Mouse (Mus musculus): ENCODE measurements around the gene Olfr295. TPM values are rescaled to one million over a fixed set of nuclear protein-coding genes. Genes with fewer than 3 reads are reported as not detected.

Gene Olfr295
- not detected for total RNA-seq (2021)
- long read RNA-seq, experiment 1, result 0 reads
- long read RNA-seq, experiment 2, result 0 reads

DNA sequence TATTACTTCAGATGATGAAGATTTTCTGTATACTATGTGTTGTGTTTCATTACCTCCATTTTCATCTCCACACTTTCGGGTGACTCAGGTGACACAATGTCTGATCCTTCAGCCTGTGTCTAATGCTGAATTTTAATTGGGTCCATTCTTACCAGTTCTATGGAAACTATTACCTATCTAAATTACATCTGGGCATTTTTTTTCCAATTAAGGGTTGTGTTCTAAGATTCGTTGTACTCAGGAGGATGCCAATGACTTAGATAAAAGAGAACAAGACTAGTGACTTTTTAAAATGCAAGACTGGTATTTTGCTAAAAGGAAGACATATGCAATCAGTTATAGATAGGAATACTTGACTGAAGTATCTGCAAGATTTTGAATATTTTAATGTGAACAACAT lies at the start of gene Olfr295:
Gene Olfr295, plus strand, starts transcription at position 301 of the 400 bp plus-strand sequence.
- no peak for DNase-seq

DNA sequence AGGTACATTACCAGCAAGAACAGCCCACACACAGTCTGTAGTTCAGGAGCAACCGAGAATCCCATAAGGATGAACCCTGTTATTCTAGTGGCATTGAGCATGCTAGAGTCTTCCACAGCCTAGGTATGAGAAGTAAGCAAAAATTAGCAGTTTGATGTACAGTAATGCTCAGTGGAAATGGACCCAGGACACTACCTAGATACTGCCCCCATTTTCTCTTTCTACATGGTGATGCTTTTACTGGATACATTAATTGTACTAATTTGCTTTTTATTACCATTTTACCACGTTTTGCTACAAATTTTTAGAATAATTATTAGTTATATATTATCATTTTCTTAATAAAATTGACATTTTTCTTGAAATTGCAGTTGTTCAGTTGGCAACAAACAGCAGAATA lies 32.9 kb downstream of the Olfr295 start, which contains the start of gene Olfr294:
Gene Olfr294, minus strand, starts transcription at position 101 of the 400 bp plus-strand sequence.
- DNase-seq, result no peak

Other genes starting within 250 kb of the Olfr295 start
- gene Olfr307, start 246.3 kb upstream of the Olfr295 start, total RNA-seq (2021), result not detected
- not detected for gene Olfr305, start 216.9 kb upstream of the Olfr295 start, total RNA-seq (2021)
- gene Olfr304, start 197.2 kb upstream of the Olfr295 start, total RNA-seq (2021), result not detected
- not detected for gene Olfr303, start 186.1 kb upstream of the Olfr295 start, total RNA-seq (2021)
- gene Olfr301, start 180.0 kb upstream of the Olfr295 start, total RNA-seq (2021), result not detected
- not detected for gene Olfr299, start 123.9 kb upstream of the Olfr295 start, total RNA-seq (2021)
- gene Olfr298, start 91.4 kb upstream of the Olfr295 start, total RNA-seq (2021), result not detected
- gene Olfr297, start 63.9 kb upstream of the Olfr295 start, total RNA-seq (2021), result not detected
- gene Olfr294, start 32.8 kb downstream of the Olfr295 start, total RNA-seq (2021), result not detected
- not detected for gene Olfr293, start 65.2 kb downstream of the Olfr295 start, total RNA-seq (2021)
- not detected for gene Olfr292, start 104.5 kb downstream of the Olfr295 start, total RNA-seq (2021)
- gene Folh1, start 192.1 kb downstream of the Olfr295 start, total RNA-seq (2021), result 1 to 10 TPM in 1 of 2 experiments, under 1 TPM in 1; 0.82 to 1.7 TPM
- not detected for gene Vmn2r77, start 211.2 kb downstream of the Olfr295 start, total RNA-seq (2021)